Mouse (Mus musculus) lung, postnatal 36 days (tissue): Measurements from ENCODE around the gene Smarca1.

Experiments
- DNase-seq: peaks from one replicate; pipeline ENCODE4 v3.0.0; 2022; ENCODE audit warnings: mixed read lengths

Smarca1 gene

GRCm38 (mm10) chrX:47760212-47760611 lies 132.6 kb downstream of the Smarca1 start:
- no peak for DNase-seq
